Mouse (Mus musculus) midbrain, postnatal 0 days (tissue): ENCODE measurements around the gene Poldip2. TPM values are rescaled to one million over a fixed set of nuclear protein-coding genes. Genes with fewer than 3 reads are reported as not detected.

Experiments used
- ATAC-seq: fragments of 200-750 bp; cut with Nextera tagmentation; 2 replicates; pipeline ENCODE4 v1.8.0; 2017; ENCODE audit warnings: moderate number of reproducible peaks, mild to moderate bottlenecking, moderate TSS enrichment, moderate library complexity; ENCODE audit not compliant: low FRiP score
- DNase-seq: peaks from one replicate; pipeline ENCODE4 v3.0.0-alpha.2; 2015; ENCODE audit warnings: low spot score
- H3K27ac ChIP-seq: fragments of 300-500 bp; sonication (generic); 2 replicates; pipeline ENCODE4 v1.5.1; 2014; ENCODE audit warnings: low read depth, mild to moderate bottlenecking, low read length, mixed read lengths
- H3K27me3 ChIP-seq: fragments of 300-500 bp; sonication (generic); 2 replicates; pipeline ENCODE4 v1.6.1; 2014; ENCODE audit warnings: low read length, control low read depth, mixed read lengths; ENCODE audit not compliant: insufficient read depth
- H3K36me3 ChIP-seq: fragments of 300-500 bp; sonication (generic); 2 replicates; pipeline ENCODE4 v1.6.1; 2014; ENCODE audit warnings: low read length, control low read depth, mixed read lengths; ENCODE audit not compliant: insufficient read depth
- H3K4me1 ChIP-seq: fragments of 300-500 bp; sonication (generic); 2 replicates; pipeline ENCODE4 v1.6.1; 2014; ENCODE audit warnings: mild to moderate bottlenecking, control low read depth, antibody characterized with exemption, low read length, mixed read lengths; ENCODE audit not compliant: insufficient read depth
- H3K4me2 ChIP-seq: fragments of 300-500 bp; sonication (generic); 2 replicates; pipeline ENCODE4 v1.6.1; 2014; ENCODE audit warnings: low read depth, mild to moderate bottlenecking, low read length, mixed read lengths; ENCODE audit not compliant: poor library complexity, severe bottlenecking
- H3K4me3 ChIP-seq: fragments of 300-500 bp; sonication (generic); 2 replicates; pipeline ENCODE4 v1.5.1; 2014; ENCODE audit warnings: low read depth, mild to moderate bottlenecking, low read length, moderate library complexity
- H3K9ac ChIP-seq: fragments of 300-500 bp; sonication (generic); replicated peaks from 2 replicates; pipeline ENCODE4 v1.6.1; 2014; ENCODE audit warnings: mild to moderate bottlenecking, low read length, moderate library complexity, mixed read lengths; ENCODE audit not compliant: poor library complexity, severe bottlenecking
- H3K9me3 ChIP-seq: fragments of 300-500 bp; sonication (generic); 2 replicates; pipeline ENCODE4 v1.6.1; 2016; ENCODE audit warnings: low read length, control low read depth
- CTCF ChIP-seq: IDR thresholded peaks from 2 replicates; pipeline ENCODE4 v1.5.1; 2016; ENCODE audit warnings: antibody characterized with exemption, mild to moderate bottlenecking
- WGBS: fragments of 180-500 bp; shearing (Covaris S2); extraction: QIAGEN DNeasy Blood & Tissue Kit; methylation state at CpG from one replicate; pipeline ENCODE4 v1.1.7; 2014; 5-methylcytosine and 5-hydroxymethylcytosine counted together
- polyA plus RNA-seq: library from polyadenylated mRNA; unstranded; fragments of >200 nt; fragmentation: Nextera tagmentation; extraction: Ambion mirVana; gene quantifications from 2 replicates; pipeline ENCODE4 v1.2.1, GENCODE M21; 2015
- total RNA-seq: library from RNA; depleted of rRNA; stranded (reverse); fragments of >200 nt; gene quantifications from 2 replicates; pipeline ENCODE4 v1.2.3, GENCODE M21; 2014; rRNA removed

Poldip2 gene
- total and polyA plus RNA-seq, 2 experiments from 2014 or later: 149 to 159 TPM

- peaks cover 27% of the 10 kb centered on the region for H3K36me3 ChIP-seq
- 91% methylated on average over 6 of the region's 6 CpGs for WGBS
- H3K27ac ChIP-seq: no peak overlapping the region
- no peaks in the 10 kb centered on the region for H3K4me1 ChIP-seq
- no peak overlapping the region for H3K4me3 ChIP-seq
- DNase-seq: no peak
- no peak for ATAC-seq
- no peak for TF ChIP-seq CTCF
- no peaks in the 10 kb centered on the region for H3K9me3 ChIP-seq
- no peak overlapping the region for H3K9ac ChIP-seq
- no peak overlapping the region for H3K4me2 ChIP-seq
- no peaks in the 10 kb centered on the region for H3K27me3 ChIP-seq
Measured at GRCm38 (mm10) chr11:78567614-78568013, 55.6 kb downstream of the Poldip2 start.

- ATAC-seq: no peak
- H3K27me3 ChIP-seq: no peaks in the 10 kb centered on the region
- no peak overlapping the region for H3K27ac ChIP-seq
- H3K9me3 ChIP-seq: no peaks in the 10 kb centered on the region
- H3K4me1 ChIP-seq: no peaks in the 10 kb centered on the region
- no peak overlapping the region for H3K9ac ChIP-seq
- no peak for DNase-seq
- H3K4me2 ChIP-seq: no peak overlapping the region
- no peak overlapping the region for H3K4me3 ChIP-seq
- TF ChIP-seq CTCF: no peak
- H3K36me3 ChIP-seq: peaks cover 29% of the 10 kb centered on the region
- 88% methylated on average over 10 of the region's 10 CpGs for WGBS
Measured at GRCm38 (mm10) chr11:78568827-78569226, 56.8 kb downstream of the Poldip2 start.

GRCm38 (mm10) chr11:78569806-78570205 lies 57.8 kb downstream of the Poldip2 start:
- no peak for TF ChIP-seq CTCF
- H3K4me1 ChIP-seq: no peaks in the 10 kb centered on the region
- H3K4me2 ChIP-seq: no peak overlapping the region
- H3K4me3 ChIP-seq: no peak overlapping the region
- H3K9ac ChIP-seq: no peak overlapping the region
- H3K36me3 ChIP-seq: peaks cover 29% of the 10 kb centered on the region
- no peaks in the 10 kb centered on the region for H3K9me3 ChIP-seq
- 75% methylated on average over 3 of the region's 3 CpGs for WGBS
- no peak for DNase-seq
- ATAC-seq: no peak
- H3K27me3 ChIP-seq: no peaks in the 10 kb centered on the region
- no peak overlapping the region for H3K27ac ChIP-seq

GRCm38 (mm10) chr11:78571441-78571840 lies 59.4 kb downstream of the Poldip2 start:
- ATAC-seq (no peak), DNase-seq (no peak)
- peaks cover 30% of the 10 kb centered on the region for H3K36me3 ChIP-seq
- H3K27me3 ChIP-seq: no peaks in the 10 kb centered on the region
- 91% methylated on average over 8 of the region's 8 CpGs for WGBS
- H3K27ac ChIP-seq: no peak overlapping the region
- H3K9ac ChIP-seq: no peak overlapping the region
- no peak overlapping the region for H3K4me2 ChIP-seq
- H3K4me1 ChIP-seq: no peaks in the 10 kb centered on the region
- no peak for TF ChIP-seq CTCF
- no peak overlapping the region for H3K4me3 ChIP-seq
- no peaks in the 10 kb centered on the region for H3K9me3 ChIP-seq

GRCm38 (mm10) chr11:78571854-78572253 lies 59.9 kb downstream of the Poldip2 start:
- Histone ChIP-seq H3K9me3 (no peaks in the 10 kb centered on the region), H3K4me2 (no peak overlapping the region), H3K27me3 (no peaks in the 10 kb centered on the region), H3K4me3 (no peak overlapping the region), H3K4me1 (no peaks in the 10 kb centered on the region), H3K27ac (no peak overlapping the region), H3K36me3 (peaks cover 32% of the 10 kb centered on the region), H3K9ac (no peak overlapping the region)
- no peak for DNase-seq
- no peak for TF ChIP-seq CTCF
- WGBS: 91% methylated on average over 6 of the region's 6 CpGs
- no peak for ATAC-seq

Other genes starting within 250 kb of the Poldip2 start
- gene BC030499, start 221.4 kb upstream of the Poldip2 start, total RNA-seq: 0.22 and 0.38 TPM in 2 replicates
- gene BC030499, start 221.4 kb upstream of the Poldip2 start, polyA plus RNA-seq: 0.12 TPM in 1 of 2 replicates, not detected in the other
- gene Spag5, start 210.7 kb upstream of the Poldip2 start, total RNA-seq: 3.1 and 3.6 TPM in 2 replicates
- 2.2 and 2.4 TPM in 2 replicates for gene Spag5, start 210.7 kb upstream of the Poldip2 start, polyA plus RNA-seq
- 265 and 359 TPM in 2 replicates for gene Aldoc, start 189.2 kb upstream of the Poldip2 start, total RNA-seq
- 224 and 305 TPM in 2 replicates for gene Aldoc, start 189.2 kb upstream of the Poldip2 start, polyA plus RNA-seq
- 62.4 and 67.2 TPM in 2 replicates for gene Pigs, start 183.8 kb upstream of the Poldip2 start, total RNA-seq
- 82.6 and 91.0 TPM in 2 replicates for gene Pigs, start 183.8 kb upstream of the Poldip2 start, polyA plus RNA-seq
- gene Unc119, start 168.7 kb upstream of the Poldip2 start, total RNA-seq: 93.5 and 141 TPM in 2 replicates
- gene Unc119, start 168.7 kb upstream of the Poldip2 start, polyA plus RNA-seq: 79.6 and 83.4 TPM in 2 replicates
- gene Foxn1, start 125.6 kb upstream of the Poldip2 start, total RNA-seq: not detected in 2 replicates
- not detected in 2 replicates for gene Foxn1, start 125.6 kb upstream of the Poldip2 start, polyA plus RNA-seq
- not detected in 2 replicates for gene Slc13a2, start 90.0 kb upstream of the Poldip2 start, total RNA-seq
- not detected in 2 replicates for gene Slc13a2, start 90.0 kb upstream of the Poldip2 start, polyA plus RNA-seq
- 15.0 and 17.5 TPM in 2 replicates for gene Slc46a1, start 46.5 kb upstream of the Poldip2 start, total RNA-seq
- 19.1 and 19.6 TPM in 2 replicates for gene Slc46a1, start 46.5 kb upstream of the Poldip2 start, polyA plus RNA-seq
- gene Sarm1, start 14.4 kb upstream of the Poldip2 start, total RNA-seq: 63.2 and 66.3 TPM in 2 replicates
- 39.8 and 40.1 TPM in 2 replicates for gene Sarm1, start 14.4 kb upstream of the Poldip2 start, polyA plus RNA-seq
- gene Vtn, start 13.1 kb upstream of the Poldip2 start, total RNA-seq: 114 and 120 TPM in 2 replicates
- gene Vtn, start 13.1 kb upstream of the Poldip2 start, polyA plus RNA-seq: 139 and 160 TPM in 2 replicates
- gene Sebox, start 8.7 kb upstream of the Poldip2 start, total RNA-seq: 0.71 TPM in 1 of 2 replicates, not detected in the other
- gene Sebox, start 8.7 kb upstream of the Poldip2 start, polyA plus RNA-seq: not detected in 2 replicates
- gene Tmem199, start within 50 bp of the Poldip2 start, total RNA-seq: 46.2 and 48.2 TPM in 2 replicates
- 92.4 and 96.0 TPM in 2 replicates for gene Tmem199, start within 50 bp of the Poldip2 start, polyA plus RNA-seq
- gene Tnfaip1, start 24.1 kb downstream of the Poldip2 start, total RNA-seq: 38.2 and 40.5 TPM in 2 replicates
- gene Tnfaip1, start 24.1 kb downstream of the Poldip2 start, polyA plus RNA-seq: 59.1 and 62.7 TPM in 2 replicates
- 133 and 155 TPM in 2 replicates for gene Ift20, start 24.2 kb downstream of the Poldip2 start, total RNA-seq
- 142 and 148 TPM in 2 replicates for gene Ift20, start 24.2 kb downstream of the Poldip2 start, polyA plus RNA-seq
- 38.4 and 45.5 TPM in 2 replicates for gene Tmem97, start 38.6 kb downstream of the Poldip2 start, total RNA-seq
- 41.4 and 42.6 TPM in 2 replicates for gene Tmem97, start 38.6 kb downstream of the Poldip2 start, polyA plus RNA-seq
- gene Nlk, start 185.2 kb downstream of the Poldip2 start, total RNA-seq: 39.7 and 44.4 TPM in 2 replicates
- gene Nlk, start 185.2 kb downstream of the Poldip2 start, polyA plus RNA-seq: 21.9 and 25.0 TPM in 2 replicates
- gene Ccnq, start 239.5 kb downstream of the Poldip2 start, total RNA-seq: 27.0 and 31.6 TPM in 2 replicates
- gene Ccnq, start 239.5 kb downstream of the Poldip2 start, polyA plus RNA-seq: 28.9 and 34.4 TPM in 2 replicates